Mouse (Mus musculus): ENCODE measurements around the gene Ammecr1. TPM values are rescaled to one million over a fixed set of nuclear protein-coding genes. Genes with fewer than 3 reads are reported as not detected.

The Ammecr1 gene
- total RNA-seq, 2 experiments from 2014 or later: 8.7 to 12.2 TPM

- no peak for DNase-seq (ENCODE audit: low spot score in 2 of 2)
Observed at GRCm38 (mm10) chrX:142917394-142917793, 49.1 kb downstream of the Ammecr1 start.

- no peak for DNase-seq (ENCODE audit: low spot score in 2 of 2)
Observed at GRCm38 (mm10) chrX:142916719-142917118, 49.8 kb downstream of the Ammecr1 start.

GRCm38 (mm10) chrX:142914208-142914607, 52.3 kb downstream of the Ammecr1 start:
- DNase-seq (ENCODE audit: low spot score in 2 of 2): no peak

GRCm38 (mm10) chrX:142903854-142904253, 62.7 kb downstream of the Ammecr1 start:
- DNase-seq (ENCODE audit: low spot score in 2 of 2): no peak

- DNase-seq (ENCODE audit: low spot score in 2 of 2): no peak
Observed at GRCm38 (mm10) chrX:142902599-142902998, 63.9 kb downstream of the Ammecr1 start.

- DNase-seq (ENCODE audit: low spot score in 2 of 2): no peak
Observed at GRCm38 (mm10) chrX:142901915-142902314, 64.6 kb downstream of the Ammecr1 start.

GRCm38 (mm10) chrX:142898295-142898887, 68.1 kb downstream of the Ammecr1 start:
- no peak for DNase-seq (ENCODE audit: low spot score in 2 of 2)

GRCm38 (mm10) chrX:142897477-142898000, 69.0 kb downstream of the Ammecr1 start:
- DNase-seq (ENCODE audit: low spot score in 2 of 2): no peak

- no peak for DNase-seq (ENCODE audit: low spot score in 2 of 2)
Observed at GRCm38 (mm10) chrX:142895316-142895715, 71.2 kb downstream of the Ammecr1 start.

GRCm38 (mm10) chrX:142885962-142886361, 80.6 kb downstream of the Ammecr1 start:
- no peak for DNase-seq (ENCODE audit: low spot score in 2 of 2)

- no peak for DNase-seq (ENCODE audit: low spot score in 2 of 2)
Observed at GRCm38 (mm10) chrX:142883593-142883992, 82.9 kb downstream of the Ammecr1 start.

GRCm38 (mm10) chrX:142882255-142882654, 84.3 kb downstream of the Ammecr1 start:
- DNase-seq (ENCODE audit: low spot score in 2 of 2): no peak

GRCm38 (mm10) chrX:142869844-142870243, 96.7 kb downstream of the Ammecr1 start:
- no peak for DNase-seq (ENCODE audit: low spot score in 2 of 2)

GRCm38 (mm10) chrX:142848032-142848431, 118.5 kb downstream of the Ammecr1 start:
- no peak for DNase-seq (ENCODE audit: low spot score in 2 of 2)

- no peak for DNase-seq (ENCODE audit: low spot score in 2 of 2)
Observed at GRCm38 (mm10) chrX:142846266-142846665, 120.3 kb downstream of the Ammecr1 start.

GRCm38 (mm10) chrX:142841916-142842315, 124.6 kb downstream of the Ammecr1 start:
- no peak for DNase-seq (ENCODE audit: low spot score in 2 of 2)

GRCm38 (mm10) chrX:142839411-142839810, 127.1 kb downstream of the Ammecr1 start:
- DNase-seq (ENCODE audit: low spot score in 2 of 2): no peak

GRCm38 (mm10) chrX:142838841-142839240, 127.7 kb downstream of the Ammecr1 start:
- DNase-seq (ENCODE audit: low spot score in 2 of 2): no peak

GRCm38 (mm10) chrX:142837316-142837715, 129.2 kb downstream of the Ammecr1 start:
- no peak for DNase-seq (ENCODE audit: low spot score in 2 of 2)

GRCm38 (mm10) chrX:142836399-142836798, 130.1 kb downstream of the Ammecr1 start:
- DNase-seq (ENCODE audit: low spot score in 2 of 2): no peak

- DNase-seq (ENCODE audit: low spot score in 2 of 2): no peak
Observed at GRCm38 (mm10) chrX:142834807-142835206, 131.7 kb downstream of the Ammecr1 start.

GRCm38 (mm10) chrX:142833164-142833796, 133.2 kb downstream of the Ammecr1 start:
- DNase-seq (ENCODE audit: low spot score in 2 of 2): no peak

GRCm38 (mm10) chrX:142832221-142832620, 134.3 kb downstream of the Ammecr1 start:
- DNase-seq (ENCODE audit: low spot score in 2 of 2): no peak

Data from adrenal gland, adult 18-20 months (tissue).